Mouse (Mus musculus) cerebellum, adult 11 months (tissue): ENCODE measurements at regions not wholly inside any gene's neighbourhood (a gene's known extent, or its start where the extent isn't known, plus 50 kb on each side); places are given as distances from the start of the nearest gene placed in this dataset.

Experiments used
- DNase-seq: peaks from one replicate; pipeline ENCODE4 v3.0.0; 2022

DNA sequence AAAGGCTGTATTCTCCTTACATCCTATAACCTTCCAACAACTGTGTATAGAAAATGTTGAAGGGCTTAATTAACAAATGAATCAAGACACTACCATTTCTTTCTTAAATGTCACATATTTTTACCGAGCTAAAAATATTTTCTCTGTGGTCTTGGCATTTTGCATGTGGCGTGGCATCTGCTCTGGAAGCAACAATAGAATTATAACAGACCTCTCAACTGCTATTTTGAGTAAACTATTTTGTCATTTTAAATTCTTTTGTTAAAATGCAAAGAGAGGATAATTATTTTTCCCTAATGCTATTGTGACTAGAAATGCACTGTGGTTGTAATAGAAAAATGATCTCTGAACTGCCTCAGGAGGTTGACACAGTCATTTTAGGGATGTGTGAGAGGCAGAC lies 187.9 kb downstream of the Spry2 start:
- no peak for DNase-seq

GRCm38 (mm10) chr14:105706756-105707155 lies 189.9 kb downstream of the Spry2 start:
- DNase-seq, result no peak

- DNase-seq, result no peak
Observed at GRCm38 (mm10) chr14:105698616-105699015, 198.0 kb downstream of the Spry2 start.

DNA sequence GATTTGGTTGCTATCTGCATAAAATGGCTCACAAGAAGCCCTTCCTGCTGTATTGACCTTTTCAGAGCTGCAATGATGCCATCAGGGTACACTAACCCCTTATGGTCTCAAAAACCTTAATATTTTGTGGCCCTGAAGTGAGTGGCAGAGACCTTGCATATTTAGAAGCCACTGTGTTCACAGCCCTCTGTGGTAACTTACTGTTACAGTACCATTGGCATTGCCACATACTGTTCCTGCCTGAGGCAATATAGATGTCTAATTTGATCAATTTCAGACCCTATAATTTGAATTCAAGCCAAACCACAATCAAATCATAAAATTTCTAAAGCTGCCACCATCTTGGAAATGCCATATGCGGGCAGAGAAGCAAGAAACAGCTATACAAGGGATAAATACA lies 198.5 kb downstream of the Spry2 start:
- DNase-seq, result no peak

GRCm38 (mm10) chr14:105697398-105697797 lies 199.2 kb downstream of the Spry2 start:
- peak; percentile 76 for DNase-seq

DNA sequence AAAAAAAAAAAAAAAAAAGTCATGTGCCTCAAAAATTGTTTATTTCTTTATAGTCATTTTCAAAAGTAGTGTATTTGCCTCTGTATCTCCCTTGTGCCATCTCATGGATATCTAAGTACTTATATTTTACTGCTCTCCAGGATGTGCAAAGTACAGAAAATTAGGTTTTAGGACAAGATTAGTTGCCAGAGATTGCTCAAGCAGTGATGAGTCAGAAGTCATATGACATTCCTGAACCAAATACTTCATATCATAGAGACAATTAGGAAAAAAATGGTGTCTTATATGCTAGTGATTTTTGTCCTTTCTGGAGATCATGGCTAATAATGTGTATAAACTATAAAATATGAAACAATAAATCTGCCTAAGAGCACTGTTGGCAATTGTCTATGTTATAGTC lies 201.7 kb downstream of the Spry2 start:
- no peak for DNase-seq

GRCm38 (mm10) chr14:105693713-105694112 lies 202.9 kb downstream of the Spry2 start:
- DNase-seq, result no peak

DNA sequence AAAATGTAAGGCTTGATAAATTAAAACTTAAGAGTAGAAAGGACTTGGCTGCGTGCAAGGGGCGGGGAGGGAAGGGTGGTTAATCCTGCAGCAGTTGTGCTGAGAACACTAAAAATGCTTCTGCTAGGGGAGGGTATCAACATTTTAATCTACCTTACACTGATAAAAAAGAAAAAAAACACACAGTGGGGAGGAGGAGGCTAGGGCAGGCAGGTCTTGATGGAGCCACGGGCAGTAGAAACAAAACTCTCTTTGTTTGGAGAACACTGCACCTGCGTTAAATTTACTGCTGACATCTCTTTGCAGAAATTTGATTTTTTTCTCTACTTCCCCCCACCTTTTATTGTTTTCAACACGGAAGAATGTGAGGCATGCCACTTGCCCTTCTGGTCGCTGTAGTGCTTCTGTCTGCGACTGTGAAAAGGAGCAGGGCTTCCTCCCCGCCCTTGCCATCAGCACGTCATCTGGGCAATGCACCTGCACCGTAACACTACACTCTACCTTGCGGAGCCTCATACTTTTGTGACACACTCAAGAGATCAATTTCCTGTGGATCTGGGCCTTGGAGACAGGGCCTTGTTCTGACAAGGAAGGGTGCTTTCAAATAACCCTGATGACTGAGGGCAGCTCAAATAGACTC lies 211.7 kb downstream of the Spry2 start:
- no peak for DNase-seq

DNA sequence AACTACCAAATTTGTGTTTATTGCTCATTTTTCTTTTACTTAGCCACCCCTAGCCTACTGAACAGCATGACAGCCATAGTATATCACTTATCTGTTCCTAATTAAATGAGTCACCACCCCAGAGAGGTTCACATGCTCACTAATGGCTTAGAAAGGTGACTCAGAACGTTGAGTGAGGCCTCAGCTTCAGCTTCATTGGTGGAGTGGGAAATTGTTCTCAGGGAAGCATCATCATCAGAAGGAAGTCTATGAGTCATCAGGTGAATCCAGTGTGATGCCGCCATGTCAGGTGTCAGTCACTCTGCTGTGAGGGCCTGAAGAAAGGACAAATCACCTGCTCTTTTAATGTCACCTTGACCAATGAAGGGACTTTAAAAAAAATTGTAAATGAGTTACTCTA lies 212.3 kb downstream of the Spry2 start:
- no peak for DNase-seq

- no peak for DNase-seq
Observed at GRCm38 (mm10) chr14:105676646-105676930, 220.0 kb downstream of the Spry2 start.

- no peak for DNase-seq
Observed at GRCm38 (mm10) chr14:105675801-105676645, 220.6 kb downstream of the Spry2 start.

DNA sequence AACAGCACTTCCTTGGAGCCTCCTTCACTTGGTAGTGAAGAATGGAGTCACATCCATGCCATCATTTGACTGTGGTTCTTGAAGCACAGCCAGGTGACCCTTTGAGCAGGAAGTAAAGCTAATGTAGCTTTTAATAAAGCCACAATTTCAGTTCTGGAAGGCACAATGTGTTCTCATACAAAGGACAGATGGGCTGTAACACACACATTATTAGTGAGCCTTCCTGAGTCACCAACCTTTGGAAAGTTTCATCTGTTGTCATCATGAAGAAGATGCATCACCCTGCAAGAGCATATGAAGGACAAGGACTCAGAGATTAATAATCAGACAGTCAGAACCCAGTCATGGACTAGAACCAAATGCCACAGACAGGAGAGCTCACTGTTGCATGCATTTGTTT lies 221.6 kb downstream of the Spry2 start:
- no peak for DNase-seq

DNA sequence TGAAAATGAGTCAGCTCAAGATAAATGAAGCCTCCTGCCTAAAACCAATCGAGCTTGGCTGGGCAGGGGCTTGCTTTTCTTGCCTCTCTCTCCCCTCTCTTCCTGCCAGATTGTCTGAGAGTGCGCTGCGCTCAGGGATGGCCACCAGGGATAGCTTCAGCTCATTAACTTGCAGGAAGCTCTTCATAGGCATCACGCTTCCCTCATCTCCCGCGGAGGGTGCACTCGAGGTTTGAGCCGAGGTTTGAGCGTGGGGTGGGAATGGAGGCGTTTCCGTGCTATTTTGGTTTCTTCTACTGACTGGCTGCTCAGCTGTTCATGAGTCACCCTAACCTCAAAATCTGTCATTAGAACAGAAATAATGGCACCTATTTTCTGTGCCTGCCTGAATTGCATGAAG lies 227.7 kb downstream of the Spry2 start:
- peak; percentile 67 for DNase-seq

DNA sequence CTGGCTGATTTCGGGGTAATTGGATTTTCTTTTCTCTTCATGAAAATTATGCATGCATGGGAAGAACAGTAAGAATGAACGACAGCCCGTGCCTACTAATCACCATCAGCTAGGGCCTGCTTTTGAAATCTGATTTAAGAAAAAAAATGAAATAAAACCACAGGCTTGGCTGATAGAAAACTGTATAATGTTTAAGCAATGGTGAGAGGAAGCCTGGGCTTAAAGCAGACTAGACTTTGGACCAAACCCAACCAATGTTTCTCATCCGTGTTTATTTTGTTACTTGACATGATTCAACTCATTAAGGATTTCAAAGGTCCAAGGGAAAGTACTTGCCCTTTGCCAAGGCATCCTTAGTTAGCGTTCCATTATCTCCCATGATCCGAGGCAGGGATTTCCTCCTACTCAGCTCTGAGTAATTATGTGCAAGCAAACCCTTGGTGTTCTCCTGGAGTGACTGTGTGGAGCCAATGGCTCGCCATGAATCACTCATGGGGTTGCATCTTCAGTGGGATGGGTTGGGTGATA lies 231.9 kb downstream of the Spry2 start:
- DNase-seq, result no peak

GRCm38 (mm10) chr14:105663472-105663871 lies 233.1 kb downstream of the Spry2 start:
- DNase-seq, result no peak

DNA sequence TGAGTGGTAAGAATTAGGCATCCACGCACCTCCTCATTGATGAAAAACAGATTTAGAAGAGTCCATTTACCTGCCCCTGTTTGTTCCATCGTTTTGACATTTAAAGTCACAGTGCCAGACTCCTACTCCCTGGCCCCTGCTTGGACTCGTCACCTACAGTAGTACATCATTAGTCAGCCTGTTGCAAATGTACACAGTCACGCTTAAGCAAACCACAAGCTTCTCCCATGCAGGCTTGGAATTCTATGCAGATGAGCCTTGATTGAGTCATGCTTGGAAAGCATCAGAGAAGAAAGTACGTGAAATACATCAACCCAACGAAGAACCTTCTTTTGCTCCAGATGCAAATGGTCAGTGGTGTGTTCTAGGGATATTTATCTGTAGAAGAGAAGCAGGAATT lies 233.8 kb downstream of the Spry2 start:
- no peak for DNase-seq

DNA sequence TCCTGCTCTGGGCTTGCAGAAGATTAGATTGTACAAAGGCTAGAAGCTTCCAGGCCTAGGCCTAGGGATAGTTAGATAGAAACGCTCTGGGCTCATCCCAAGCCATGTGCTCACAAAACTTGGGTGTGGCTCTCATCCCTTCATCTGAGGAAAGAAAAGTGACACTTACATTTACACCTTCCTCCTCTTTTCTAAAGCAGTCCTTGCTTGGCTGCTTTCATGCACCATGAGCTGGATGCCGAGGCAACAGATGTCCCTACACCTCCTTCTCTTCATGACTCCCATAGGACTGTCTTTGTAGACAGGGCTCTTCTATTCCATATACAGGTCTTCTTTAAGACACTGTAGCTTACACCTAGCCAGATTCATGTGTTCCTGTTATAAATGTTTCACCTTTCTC lies 238.3 kb downstream of the Spry2 start:
- no peak for DNase-seq

- no peak for DNase-seq
Observed at GRCm38 (mm10) chr14:105647166-105647565, 249.5 kb downstream of the Spry2 start.

- no peak for DNase-seq
Observed at GRCm38 (mm10) chr14:105644428-105644827, 252.2 kb downstream of the Spry2 start.

GRCm38 (mm10) chr14:105643285-105643957 lies 253.2 kb downstream of the Spry2 start:
- no peak for DNase-seq

- DNase-seq, result no peak
Observed at GRCm38 (mm10) chr14:105632335-105632734, 264.3 kb downstream of the Spry2 start.

GRCm38 (mm10) chr14:105631681-105632031 lies 265.0 kb downstream of the Spry2 start:
- DNase-seq, result no peak

DNA sequence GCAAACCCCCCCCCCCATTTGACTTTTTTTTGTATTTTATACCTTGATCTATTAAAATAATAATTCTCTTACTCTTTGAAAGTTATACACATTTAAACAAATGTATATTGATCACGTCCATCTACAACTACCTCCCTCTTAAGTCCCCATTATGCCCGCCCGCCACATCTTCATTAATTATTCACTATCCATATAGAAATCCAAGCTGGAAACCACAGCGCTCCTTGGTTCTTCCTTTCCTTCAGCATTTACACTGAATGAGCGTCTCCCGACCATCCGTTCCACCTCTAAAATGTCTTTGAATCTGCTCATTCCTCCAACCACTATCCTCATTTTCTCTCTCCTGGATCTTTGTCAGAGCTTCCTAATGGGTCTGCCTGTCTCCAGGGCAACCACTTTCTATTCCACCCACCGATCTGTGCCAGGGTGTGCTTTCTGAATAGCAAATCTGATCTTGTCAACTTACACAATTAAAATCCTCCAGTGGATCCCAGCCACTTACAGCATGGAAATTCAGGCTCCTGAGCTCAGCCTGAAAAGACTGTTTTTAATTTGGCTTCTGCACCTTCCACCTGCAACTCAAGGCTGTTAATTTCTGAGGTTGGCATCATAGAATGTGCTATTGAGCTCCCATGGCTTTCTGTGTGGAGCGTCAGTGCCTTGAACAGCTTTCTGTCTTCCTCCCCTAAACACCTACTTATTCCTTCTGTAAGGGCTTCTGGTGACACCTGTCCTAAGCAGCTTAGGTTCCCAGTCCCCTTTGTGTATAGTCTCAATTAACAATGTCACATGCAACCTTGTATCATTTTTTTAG lies 265.5 kb downstream of the Spry2 start:
- no peak for DNase-seq
